ENCODE assay signal across 1 mouse cellular context in the genomic region with DNA sequence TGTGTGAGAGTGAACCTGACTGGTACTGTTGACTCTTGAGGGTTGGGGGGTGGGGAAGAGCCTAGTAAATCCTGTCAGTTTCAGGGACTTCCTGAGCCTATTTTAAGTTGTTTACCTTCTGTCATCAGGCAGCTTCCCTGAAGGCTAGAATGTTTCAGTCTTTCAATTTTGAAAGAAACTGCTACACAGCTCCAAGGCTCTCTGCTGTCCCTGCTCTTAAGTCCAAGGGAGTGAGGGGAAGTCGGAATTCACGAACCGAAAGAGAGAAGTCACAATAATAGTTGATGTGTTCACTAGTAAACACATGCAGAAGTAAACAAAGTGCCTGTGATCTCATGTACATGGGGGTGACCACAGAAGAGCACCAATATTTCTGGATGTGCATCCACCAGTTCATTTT.
TF ChIP-seq lines count a peak whose summit lies in the region.

No protein-coding gene starts in this region.

TF ChIP-seq in CH12.LX, 34 proteins besides CTCF, POLR2A, EP300 and RAD21 (continued from another document):
- 0 out of 2 replicates have a peak, but pooled peaks have one; percentile 26 for TF ChIP-seq TCF12 (IDR thresholded peaks at IDR 0.05; ENCODE audit: low read depth, low read length)
- TF ChIP-seq POLR2AphosphoS2 (IDR thresholded peaks at IDR 0.05; ENCODE audit: low read depth, low read length): no peak
- no peak for TF ChIP-seq ZKSCAN1 (IDR thresholded peaks at IDR 0.05; ENCODE audit: borderline replicate concordance, low read depth, low read length)
- no peak for TF ChIP-seq PAX5 (IDR thresholded peaks at IDR 0.05; ENCODE audit: low read length)
- TF ChIP-seq CHD2 (IDR thresholded peaks at IDR 0.05; ENCODE audit: low read length): no peak
- TF ChIP-seq E2F4 (IDR thresholded peaks at IDR 0.05; ENCODE audit: insufficient replicate concordance, low read depth, low read length): no peak
- no peak for TF ChIP-seq JUN (IDR thresholded peaks at IDR 0.05; ENCODE audit: insufficient read depth, low read depth, low read length)
- no peak for TF ChIP-seq ZNF384 (IDR thresholded peaks at IDR 0.05; ENCODE audit: low read depth, low read length)
- TF ChIP-seq MAZ (IDR thresholded peaks at IDR 0.05; ENCODE audit: low read depth, low read length): no peak
- no peak for TF ChIP-seq ZMIZ1 (IDR thresholded peaks at IDR 0.05; ENCODE audit: low read depth, low read length)
